Mouse (Mus musculus) ES-E14 (cell line): ENCODE measurements around the gene Pam.

ENCODE experiments used
- CHD2 ChIP-seq: IDR thresholded peaks from 2 replicates; pipeline ENCODE4 v1.6.1; 2014; ENCODE audit warnings: mild to moderate bottlenecking, low read depth, low read length, inconsistent platforms
- HCFC1 ChIP-seq: IDR thresholded peaks from 2 replicates; pipeline ENCODE4 v1.6.1; 2012; ENCODE audit warnings: low read length, inconsistent platforms, borderline replicate concordance; ENCODE audit not compliant: insufficient read depth
- MAFK ChIP-seq: IDR thresholded peaks from 2 replicates; pipeline ENCODE4 v1.6.1; 2014; ENCODE audit warnings: mild to moderate bottlenecking, low read depth, low read length, inconsistent platforms; ENCODE audit not compliant: insufficient read depth

DNA sequence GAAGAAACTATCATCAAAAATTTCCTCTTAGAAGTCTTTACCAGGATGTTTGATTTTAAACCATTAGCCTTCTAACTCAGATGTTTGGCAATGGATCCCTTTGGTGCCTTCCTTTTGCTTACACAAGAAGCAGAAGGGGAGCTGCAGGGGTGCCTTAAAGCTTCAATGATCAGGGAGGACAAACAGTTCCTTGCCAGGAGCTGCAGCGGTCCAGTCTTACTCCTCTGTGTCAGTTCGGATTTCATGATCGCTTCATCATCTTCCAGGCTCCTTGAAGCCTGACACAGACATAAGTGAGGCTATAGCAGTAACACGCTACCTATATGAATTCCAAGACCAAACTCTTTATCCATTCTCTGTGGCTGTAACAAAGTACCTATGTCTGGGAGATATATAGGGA lies 71.6 kb downstream of the Pam start:
- TF ChIP-seq CHD2 (no peak), HCFC1 (no peak), MAFK (no peak)
